Mouse (Mus musculus) embryonic fibroblast, embryonic 13.5 days (primary cell): ENCODE data around the gene Mcat.

Experiments
- CTCF ChIP-seq: IDR thresholded peaks from 2 replicates; pipeline ENCODE4 v1.5.1; 2011; ENCODE audit warnings: mild to moderate bottlenecking, control low read depth, low read length, moderate library complexity, borderline replicate concordance; ENCODE audit not compliant: insufficient read depth
- POLR2A ChIP-seq: IDR thresholded peaks from 2 replicates; pipeline ENCODE4 v1.6.1; 2011; ENCODE audit warnings: low read depth, mild to moderate bottlenecking, control low read depth, low read length, moderate library complexity

DNA sequence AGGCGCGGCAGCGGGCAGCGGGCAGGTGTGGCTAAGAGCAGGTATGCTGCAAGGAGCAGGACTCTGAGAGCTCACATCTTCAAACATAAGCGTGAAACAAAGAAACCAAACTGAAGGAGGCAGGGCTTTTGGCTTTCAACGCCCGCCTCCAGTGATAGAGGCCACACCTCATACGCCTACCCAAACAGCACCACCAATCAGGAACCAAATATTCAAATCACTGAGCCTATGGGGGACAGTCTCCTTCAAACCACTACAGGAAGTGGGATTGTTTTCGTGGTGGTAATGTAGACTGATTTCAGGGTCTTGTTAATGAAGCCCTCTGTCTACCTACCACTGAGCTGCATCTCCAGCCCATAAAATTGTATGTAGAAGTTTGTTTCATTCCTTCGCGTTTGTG, 6.1 kb upstream of the Mcat start:
- no peak for TF ChIP-seq POLR2A
- TF ChIP-seq CTCF: no peak
